Mouse (Mus musculus) thymus, adult 2 months (tissue): ENCODE measurements around the gene Cypt2. TPM values are rescaled to one million over a fixed set of nuclear protein-coding genes. Genes with fewer than 3 reads are reported as not detected.
"Not testable (repeated sequence)": the region's sequence is repeated elsewhere in the genome, so short reads cannot be mapped to it uniquely, and the experiment has no call there.

Source experiments
- DNase-seq: peaks from one replicate; pipeline ENCODE4 v3.0.0; 2021
- H3K27ac ChIP-seq: fragments of 200-500 bp; 2 replicates; pipeline ENCODE4 v1.5.1; 2012; ENCODE audit warnings: low read length, control low read depth; ENCODE audit not compliant: control insufficient read depth, insufficient read depth
- H3K27me3 ChIP-seq: fragments of 200-500 bp; 2 replicates; pipeline ENCODE4 v1.6.1; 2012; ENCODE audit warnings: mild to moderate bottlenecking, low read length, moderate library complexity, mixed read lengths; ENCODE audit not compliant: control insufficient read depth, insufficient read depth
- H3K36me3 ChIP-seq: fragments of 200-500 bp; 2 replicates; pipeline ENCODE4 v1.6.1; 2012; ENCODE audit warnings: mild to moderate bottlenecking, low read length, moderate library complexity; ENCODE audit not compliant: control insufficient read depth, insufficient read depth
- H3K4me1 ChIP-seq: fragments of 200-500 bp; replicated peaks from 2 replicates; pipeline ENCODE4 v1.6.1; 2012; ENCODE audit warnings: low read length; ENCODE audit not compliant: control insufficient read depth, insufficient read depth
- H3K4me3 ChIP-seq: fragments of 200-500 bp; 2 replicates; pipeline ENCODE4 v1.5.1; 2012; ENCODE audit warnings: mild to moderate bottlenecking, low read length, control low read depth, moderate library complexity; ENCODE audit not compliant: control insufficient read depth, insufficient read depth
- CTCF ChIP-seq: fragments of 200-500 bp; IDR thresholded peaks from 2 replicates; pipeline ENCODE4 v1.5.1; 2012; ENCODE audit warnings: mild to moderate bottlenecking, control low read depth, low read length, moderate library complexity, borderline replicate concordance; ENCODE audit not compliant: control insufficient read depth, poor library complexity, insufficient read depth; ENCODE audit errors: extremely low read depth
- POLR2A ChIP-seq: fragments of 200-500 bp; IDR thresholded peaks from 2 replicates; pipeline ENCODE4 v1.6.1; 2012; ENCODE audit warnings: mild to moderate bottlenecking, low read length, control low read depth, moderate library complexity; ENCODE audit not compliant: control insufficient read depth, poor library complexity, insufficient read depth; ENCODE audit errors: extremely low read depth
- WGBS: fragments of 180-500 bp; shearing (Covaris S2); methylation state at CpG from one replicate; pipeline ENCODE4 v1.1.7; 2018; 5-methylcytosine and 5-hydroxymethylcytosine counted together
- polyA plus RNA-seq: library from polyadenylated mRNA; depleted of rRNA; stranded (reverse); fragments of >200 nt; gene quantifications from 2 replicates; pipeline ENCODE4 v1.2.3, GENCODE M21; 2012; rRNA removed

Gene Cypt2
- not detected in 2 replicates for polyA plus RNA-seq

DNA sequence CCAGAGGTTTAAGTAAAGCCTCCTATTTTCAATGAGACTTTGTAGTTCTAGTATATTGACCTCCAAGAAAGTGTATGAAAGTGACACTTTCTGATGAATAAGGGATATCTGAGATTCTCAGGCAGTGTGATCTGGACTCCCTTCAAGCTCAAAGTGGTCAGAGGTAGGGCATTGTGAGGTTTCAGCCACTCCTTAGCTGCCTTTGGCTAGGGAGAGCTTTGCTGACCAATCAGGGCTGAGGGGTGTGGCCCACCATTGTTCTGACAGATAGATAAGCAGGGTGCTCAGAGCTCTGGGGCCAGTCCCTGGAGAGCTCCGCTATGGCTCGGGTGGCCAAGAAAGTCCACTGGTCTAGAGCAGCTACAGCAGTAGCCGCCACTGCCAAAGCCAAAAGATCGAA is at the start of gene Cypt2:
Gene Cypt2, plus strand, starts transcription at position 301 of the 400 bp plus-strand sequence.
- WGBS = 94% methylated on average over 4 of the region's 4 CpGs
- H3K27ac ChIP-seq, H3K27me3 ChIP-seq, H3K4me1 ChIP-seq, DNase-seq, H3K4me3 ChIP-seq, H3K36me3 ChIP-seq: not testable (repeated sequence)

DNA sequence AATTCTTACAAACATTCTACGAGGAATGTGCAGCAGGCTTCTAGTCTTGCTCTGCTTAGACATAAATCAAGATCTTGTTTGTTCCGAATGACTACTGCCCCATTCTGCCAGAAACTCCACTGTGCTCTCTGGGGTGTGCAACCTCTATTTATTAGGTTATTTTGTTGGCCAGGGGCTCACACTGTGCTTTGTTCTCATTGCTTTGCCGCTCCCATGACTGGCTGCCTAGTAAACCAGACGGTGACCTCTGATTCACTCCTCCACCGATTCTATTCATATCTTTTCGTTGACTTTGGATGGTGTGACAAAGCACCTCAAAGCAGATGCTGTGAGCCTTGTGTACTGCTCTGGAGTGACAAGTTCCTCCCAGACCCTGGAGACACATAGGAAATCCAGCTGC is 46.7 kb downstream of the Cypt2 start:
- Histone ChIP-seq H3K4me1 (no peaks in the 10 kb centered on the region), H3K4me3 (no peak overlapping the region), H3K36me3 (no peaks in the 10 kb centered on the region), H3K27me3 (no peaks in the 10 kb centered on the region), H3K27ac (no peak overlapping the region)
- TF ChIP-seq POLR2A (no peak), CTCF (no peak)
- no peak for DNase-seq
- 94% methylated on average over 6 of the region's 6 CpGs for WGBS
